Mouse (Mus musculus) liver, postnatal 0 days (tissue): Measurements from ENCODE around the gene Mt2.

Experiments
- CTCF ChIP-seq: sonication (generic); IDR thresholded peaks from 2 replicates; pipeline ENCODE4 v1.5.1; 2016; ENCODE audit warnings: antibody characterized with exemption, low read depth
- EP300 ChIP-seq: IDR thresholded peaks from 2 replicates; pipeline ENCODE4 v1.6.1; 2016; ENCODE audit warnings: antibody characterized with exemption, low read depth, mild to moderate bottlenecking

- TF ChIP-seq CTCF: no peak
- no peak for TF ChIP-seq EP300
Observed at GRCm38 (mm10) chr8:94136192-94136591, 36.3 kb upstream of the Mt2 start.
